Mouse (Mus musculus) C2C12 (cell line): ENCODE results near the gene Fxyd4.

Source experiments
- CEBPB ChIP-seq: IDR thresholded peaks from one replicate; pipeline ENCODE4 v1.6.1; 2011; ENCODE audit warnings: low read depth, mild to moderate bottlenecking, control low read depth, moderate library complexity
- CTCF ChIP-seq: IDR thresholded peaks from one replicate; pipeline ENCODE4 v1.5.1; 2011; ENCODE audit not compliant: control insufficient read depth, insufficient read depth, insufficient read length
- MAX ChIP-seq: IDR thresholded peaks from one replicate; pipeline ENCODE4 v1.6.1; 2011; ENCODE audit warnings: mild to moderate bottlenecking, control low read depth

DNA sequence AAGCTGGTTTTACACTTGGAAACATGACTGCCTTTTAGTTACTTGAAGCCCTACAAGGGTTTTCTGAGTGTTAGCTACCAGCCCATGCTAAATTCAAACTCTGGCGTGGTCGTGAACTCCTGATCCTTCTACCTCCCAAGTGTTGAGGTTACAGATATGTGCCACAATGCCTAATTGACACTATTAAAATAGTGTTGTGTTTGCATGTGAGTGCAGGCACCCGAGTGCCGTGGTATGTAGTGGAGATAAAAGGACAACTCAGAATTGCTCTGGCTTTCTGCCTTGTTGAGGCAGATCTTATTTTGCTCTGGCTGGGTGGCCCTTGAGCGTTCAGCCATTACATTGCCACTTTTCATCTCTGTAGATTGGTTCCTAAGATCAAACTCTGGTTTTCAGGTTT lies 8.7 kb downstream of the Fxyd4 start:
- TF ChIP-seq CEBPB (no peak), CTCF (no peak), MAX (no peak)
